Mouse (Mus musculus): ENCODE results near the gene Sod3.

GRCm38 (mm10) chr5:52366661-52367060 is 3.1 kb downstream of the Sod3 start:
- TF ChIP-seq CTCF (conservative IDR thresholded peaks at IDR 0.05; ENCODE audit: insufficient read depth, insufficient read length, low read depth, low read length) (no peak), POLR2A (IDR thresholded peaks at IDR 0.05; ENCODE audit: low read depth, low read length) (no peak)
